Mouse (Mus musculus): ENCODE data around the gene Vmn1r42. TPM values are rescaled to one million over a fixed set of nuclear protein-coding genes. Genes with fewer than 3 reads are reported as not detected.
"Not testable (repeated sequence)": the region's sequence is repeated elsewhere in the genome, so short reads cannot be mapped to it uniquely, and the experiment has no call there.

Gene Vmn1r42
- not detected in 2 replicates for polyA plus RNA-seq (2014; fragmentation: Nextera tagmentation; extraction: Ambion mirVana)

DNA sequence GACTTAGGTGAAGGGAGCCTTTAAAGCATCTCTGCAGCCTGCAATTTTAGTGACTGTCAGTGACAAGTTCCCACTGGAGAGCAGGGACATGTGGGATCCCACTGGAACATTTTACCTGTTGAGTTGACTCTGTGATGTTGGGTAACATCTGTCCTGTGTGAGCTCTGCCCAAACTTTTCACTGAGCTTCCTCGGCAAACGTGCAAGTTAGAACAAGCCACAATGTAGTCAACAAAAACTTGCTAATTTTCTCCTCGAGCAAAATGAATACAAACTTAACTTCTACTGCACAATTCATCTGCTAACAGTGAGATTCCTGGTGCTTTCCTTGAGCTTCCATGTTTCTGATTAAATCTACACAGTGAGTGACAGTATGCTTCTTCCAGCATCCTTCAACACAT, at the start of gene Vmn1r42, which contains the start of gene Vmn1r43:
Gene Vmn1r42, minus strand, starts transcription at position 101 of the 400 bp plus-strand sequence.
Gene Vmn1r43, minus strand, starts transcription at position 101 of the 400 bp plus-strand sequence.
- not testable (repeated sequence) for H3K4me3 ChIP-seq (replicated peaks; ENCODE audit: low read depth, low read length); H3K9ac ChIP-seq (replicated peaks; ENCODE audit: low read length); H3K27ac ChIP-seq (replicated peaks; ENCODE audit: low read depth, low read length); H3K36me3 ChIP-seq (ENCODE audit: control insufficient read depth, insufficient read depth, low read length); H3K27me3 ChIP-seq (ENCODE audit: control insufficient read depth, insufficient read depth, low read length); ATAC-seq (ENCODE audit: low FRiP score, low TSS enrichment); H3K4me2 ChIP-seq (ENCODE audit: low read length); H3K9me3 ChIP-seq (ENCODE audit: control insufficient read depth, low read length); H3K4me1 ChIP-seq (ENCODE audit: control insufficient read depth, insufficient read depth, low read length); DNase-seq
- 78% methylated on average over 3 of the region's 3 CpGs for WGBS

DNA sequence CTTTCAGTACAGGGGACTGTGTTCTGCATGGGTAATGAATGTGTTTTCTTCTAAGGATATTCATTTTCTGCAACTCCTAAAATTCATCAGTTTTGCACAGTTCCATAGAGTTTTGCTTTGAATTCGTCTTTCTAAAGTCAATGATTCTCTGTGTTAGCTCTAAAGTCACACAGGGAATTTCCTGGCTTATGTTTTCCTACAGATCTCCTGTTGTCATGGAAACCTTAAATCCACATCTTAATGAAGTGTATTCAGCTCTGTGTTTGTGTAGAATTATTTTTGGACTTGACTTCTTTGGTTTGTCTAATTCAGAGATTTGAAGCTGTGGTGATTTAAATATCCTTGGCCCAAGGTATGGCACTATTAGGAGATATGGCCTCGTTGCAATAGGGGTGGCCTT, 7.6 kb upstream of the Vmn1r42 start:
- no peaks in the 10 kb centered on the region for H3K36me3 ChIP-seq (ENCODE audit: control insufficient read depth, insufficient read depth, low read length)
- H3K27me3 ChIP-seq (ENCODE audit: control insufficient read depth, insufficient read depth, low read length) = no peaks in the 10 kb centered on the region
- WGBS = 56% methylated on average over 2 of the region's 2 CpGs
- no peak for ATAC-seq (ENCODE audit: low FRiP score, low TSS enrichment)
- peak; percentile 2 for DNase-seq
- no peak overlapping the region for H3K27ac ChIP-seq (replicated peaks; ENCODE audit: low read depth, low read length)
- no peak overlapping the region for H3K4me3 ChIP-seq (replicated peaks; ENCODE audit: low read depth, low read length)
- no peaks in the 10 kb centered on the region for H3K9me3 ChIP-seq (ENCODE audit: control insufficient read depth, low read length)
- no peaks in the 10 kb centered on the region for H3K4me1 ChIP-seq (ENCODE audit: control insufficient read depth, insufficient read depth, low read length)
- H3K4me2 ChIP-seq (ENCODE audit: low read length) = no peak overlapping the region
- no peak overlapping the region for H3K9ac ChIP-seq (replicated peaks; ENCODE audit: low read length)

DNA sequence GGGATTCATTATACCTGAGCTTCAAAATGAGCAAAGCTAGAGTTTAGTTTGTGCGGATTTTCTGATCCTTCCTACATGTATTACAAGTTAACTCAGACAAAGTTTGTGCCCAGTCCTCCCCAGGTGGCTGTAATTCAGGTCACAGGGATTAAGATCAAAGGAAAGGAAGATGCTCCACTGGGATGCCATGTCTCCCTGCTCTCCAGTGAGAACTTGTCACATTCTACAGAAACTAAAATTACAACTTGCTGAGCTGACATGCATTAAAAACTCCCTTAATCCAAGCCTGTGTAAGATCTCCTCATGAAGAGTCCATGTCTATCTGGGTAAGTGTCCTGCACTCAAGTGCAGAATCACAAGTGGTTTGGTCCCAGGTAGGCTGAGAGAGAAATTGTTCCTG, 7.1 kb upstream of the Vmn1r42 start, which contains the start of gene Vmn1r44:
Gene Vmn1r44, plus strand, starts transcription at position 301 of the 400 bp plus-strand sequence.
- no peak for ATAC-seq (ENCODE audit: low FRiP score, low TSS enrichment)
- WGBS = 76% methylated on average over 1 of the region's 1 CpGs
- no peak within 1 kb of the TSS for H3K4me2 ChIP-seq (ENCODE audit: low read length)

DNA sequence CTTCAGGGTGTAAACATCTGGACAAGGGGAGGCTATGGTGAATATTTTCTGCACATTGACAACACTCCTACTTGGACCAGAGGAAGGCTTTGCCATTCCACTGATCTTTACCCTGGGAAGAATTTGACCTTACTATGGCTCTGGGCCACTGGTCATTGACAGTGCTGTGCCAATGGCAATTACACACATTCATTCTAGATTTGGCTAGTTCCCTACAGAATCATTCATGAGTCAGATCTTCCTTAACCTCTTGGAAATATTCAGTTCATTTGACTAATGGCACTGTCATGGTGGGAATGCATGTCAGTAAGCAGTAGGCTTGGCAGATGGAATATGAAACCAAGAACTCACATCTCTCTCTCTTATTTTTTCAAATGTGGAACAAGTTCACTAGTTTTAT, 4.7 kb upstream of the Vmn1r42 start:
- Histone ChIP-seq H3K36me3 (ENCODE audit: control insufficient read depth, insufficient read depth, low read length) (no peaks in the 10 kb centered on the region), H3K4me2 (ENCODE audit: low read length) (no peak overlapping the region), H3K4me1 (ENCODE audit: control insufficient read depth, insufficient read depth, low read length) (no peaks in the 10 kb centered on the region), H3K4me3 (replicated peaks; ENCODE audit: low read depth, low read length) (no peak overlapping the region), H3K9me3 (ENCODE audit: control insufficient read depth, low read length) (no peaks in the 10 kb centered on the region), H3K9ac (replicated peaks; ENCODE audit: low read length) (no peak overlapping the region), H3K27me3 (ENCODE audit: control insufficient read depth, insufficient read depth, low read length) (no peaks in the 10 kb centered on the region), H3K27ac (replicated peaks; ENCODE audit: low read depth, low read length) (no peak overlapping the region)
- DNase-seq (no peak), ATAC-seq (ENCODE audit: low FRiP score, low TSS enrichment) (no peak)

More for the DNA sequence above, 7.1 kb upstream of the Vmn1r42 start, which contains the start of gene Vmn1r44:
- DNase-seq = no peak
- no peaks in the 10 kb centered on the region for H3K27me3 ChIP-seq (ENCODE audit: control insufficient read depth, insufficient read depth, low read length)
- H3K9ac ChIP-seq (replicated peaks; ENCODE audit: low read length) = no peak within 1 kb of the TSS
- no peaks in the 10 kb centered on the region for H3K9me3 ChIP-seq (ENCODE audit: control insufficient read depth, low read length)
- no peaks in the 10 kb centered on the region for H3K36me3 ChIP-seq (ENCODE audit: control insufficient read depth, insufficient read depth, low read length)
- no peaks in the 10 kb centered on the region for H3K4me1 ChIP-seq (ENCODE audit: control insufficient read depth, insufficient read depth, low read length)
- no peak within 1 kb of the TSS for H3K4me3 ChIP-seq (replicated peaks; ENCODE audit: low read depth, low read length)
- H3K27ac ChIP-seq (replicated peaks; ENCODE audit: low read depth, low read length) = no peak within 1 kb of the TSS

DNA sequence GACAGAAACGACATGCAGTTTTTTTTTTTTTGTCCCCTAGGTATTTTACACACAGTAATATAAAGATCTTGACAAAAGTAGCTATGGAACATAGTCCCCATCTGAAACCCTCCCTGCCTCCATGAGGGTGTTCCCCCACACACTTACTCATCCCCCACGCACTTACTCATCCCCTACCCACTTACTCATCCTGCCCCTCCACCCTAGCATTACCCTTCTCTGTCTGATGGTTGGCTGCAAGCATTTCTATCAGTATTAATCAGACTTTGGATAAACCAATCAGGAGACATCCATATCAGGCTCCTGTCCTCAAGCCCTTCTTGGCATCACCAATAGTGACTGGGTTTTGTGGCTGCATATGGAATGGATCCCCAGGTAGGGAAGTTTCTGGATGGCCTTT, 750 bp upstream of the Vmn1r42 start:
- H3K4me2 ChIP-seq (ENCODE audit: low read length) = no peak overlapping the region
- ATAC-seq (ENCODE audit: low FRiP score, low TSS enrichment) = no peak
- no peaks in the 10 kb centered on the region for H3K9me3 ChIP-seq (ENCODE audit: control insufficient read depth, low read length)
- H3K27me3 ChIP-seq (ENCODE audit: control insufficient read depth, insufficient read depth, low read length) = no peaks in the 10 kb centered on the region
- H3K27ac ChIP-seq (replicated peaks; ENCODE audit: low read depth, low read length) = no peak overlapping the region
- no peaks in the 10 kb centered on the region for H3K36me3 ChIP-seq (ENCODE audit: control insufficient read depth, insufficient read depth, low read length)
- WGBS = 83% methylated on average over 2 of the region's 2 CpGs
- no peak overlapping the region for H3K9ac ChIP-seq (replicated peaks; ENCODE audit: low read length)
- H3K4me3 ChIP-seq (replicated peaks; ENCODE audit: low read depth, low read length) = no peak overlapping the region
- no peak for DNase-seq
- no peaks in the 10 kb centered on the region for H3K4me1 ChIP-seq (ENCODE audit: control insufficient read depth, insufficient read depth, low read length)

DNA sequence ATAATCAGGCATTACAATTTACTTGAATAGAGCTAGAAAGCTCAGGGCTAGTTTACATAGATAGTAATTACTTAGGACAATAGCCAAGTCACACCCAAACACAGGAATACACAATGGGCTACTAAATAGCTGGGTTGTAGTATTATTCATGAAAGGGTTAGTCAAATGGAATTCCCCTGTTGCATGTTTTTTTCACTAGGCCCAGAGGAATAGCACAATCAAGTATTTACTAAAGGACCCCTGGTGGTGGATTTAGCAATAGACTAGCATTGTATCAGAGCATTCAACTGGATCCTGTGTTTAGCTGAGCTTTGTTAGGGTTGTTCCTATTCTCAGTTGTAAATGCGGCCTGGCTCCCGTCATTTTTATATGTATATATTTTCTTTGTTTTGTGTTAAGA, 8.2 kb downstream of the Vmn1r42 start:
- H3K27me3 ChIP-seq (ENCODE audit: control insufficient read depth, insufficient read depth, low read length) = no peaks in the 10 kb centered on the region
- H3K36me3 ChIP-seq (ENCODE audit: control insufficient read depth, insufficient read depth, low read length) = no peaks in the 10 kb centered on the region
- H3K4me2 ChIP-seq (ENCODE audit: low read length) = no peak overlapping the region
- H3K9ac ChIP-seq (replicated peaks; ENCODE audit: low read length) = no peak overlapping the region
- H3K4me3 ChIP-seq (replicated peaks; ENCODE audit: low read depth, low read length) = no peak overlapping the region
- ATAC-seq (ENCODE audit: low FRiP score, low TSS enrichment) (no peak), DNase-seq (no peak)
- H3K27ac ChIP-seq (replicated peaks; ENCODE audit: low read depth, low read length) = no peak overlapping the region
- no peaks in the 10 kb centered on the region for H3K4me1 ChIP-seq (ENCODE audit: control insufficient read depth, insufficient read depth, low read length)
- peaks cover 21% of the 10 kb centered on the region for H3K9me3 ChIP-seq (ENCODE audit: control insufficient read depth, low read length)
- 82% methylated on average over 2 of the region's 2 CpGs for WGBS

DNA sequence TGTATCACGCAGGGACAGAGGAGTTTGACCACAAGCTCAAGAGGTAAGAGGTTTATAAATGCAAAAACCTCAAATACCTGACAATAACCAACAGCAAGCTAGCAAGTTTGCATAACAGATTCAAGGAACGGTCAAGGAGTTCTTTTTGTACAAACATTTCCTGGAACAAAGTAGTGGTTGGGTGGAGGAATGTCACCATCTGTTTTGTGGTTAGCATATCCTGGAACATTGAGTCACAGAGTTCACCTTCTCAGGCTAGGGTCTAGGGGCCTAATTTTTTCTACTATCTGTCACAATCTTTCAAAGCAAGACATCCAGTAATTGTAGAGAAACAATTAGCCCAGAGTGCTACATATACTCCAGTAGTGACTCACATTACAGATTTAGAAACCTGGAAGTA, 8.9 kb downstream of the Vmn1r42 start:
- ATAC-seq (ENCODE audit: low FRiP score, low TSS enrichment) (no peak), DNase-seq (no peak)
- Histone ChIP-seq H3K9me3 (ENCODE audit: control insufficient read depth, low read length) (peaks cover 21% of the 10 kb centered on the region), H3K4me1 (ENCODE audit: control insufficient read depth, insufficient read depth, low read length) (no peaks in the 10 kb centered on the region), H3K9ac (replicated peaks; ENCODE audit: low read length) (no peak overlapping the region), H3K36me3 (ENCODE audit: control insufficient read depth, insufficient read depth, low read length) (no peaks in the 10 kb centered on the region), H3K4me2 (ENCODE audit: low read length) (no peak overlapping the region), H3K4me3 (replicated peaks; ENCODE audit: low read depth, low read length) (no peak overlapping the region), H3K27me3 (ENCODE audit: control insufficient read depth, insufficient read depth, low read length) (no peaks in the 10 kb centered on the region), H3K27ac (replicated peaks; ENCODE audit: low read depth, low read length) (no peak overlapping the region)
- 94% methylated on average over 2 of the region's 2 CpGs for WGBS

DNA sequence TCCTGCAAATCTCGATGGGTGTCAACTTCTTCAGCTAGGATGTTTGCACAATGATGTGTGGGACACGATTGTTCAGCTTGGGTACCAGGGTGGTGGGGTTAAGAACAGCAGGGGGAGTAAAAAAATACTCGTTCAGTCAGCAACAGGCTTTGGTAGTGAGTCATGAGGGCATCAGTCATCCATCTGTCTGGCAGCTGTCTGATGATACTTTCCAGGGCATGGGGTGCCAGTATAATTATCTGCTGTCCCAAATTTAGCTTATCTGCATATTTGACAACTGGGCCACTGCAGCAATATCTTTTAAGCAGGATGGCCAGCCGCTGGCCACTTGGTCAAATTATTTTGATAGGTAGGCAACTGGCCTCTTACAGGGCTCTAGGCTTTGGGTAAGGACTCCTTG, 12.4 kb downstream of the Vmn1r42 start:
- no peaks in the 10 kb centered on the region for H3K36me3 ChIP-seq (ENCODE audit: control insufficient read depth, insufficient read depth, low read length)
- no peak for DNase-seq
- no peaks in the 10 kb centered on the region for H3K27me3 ChIP-seq (ENCODE audit: control insufficient read depth, insufficient read depth, low read length)
- H3K9ac ChIP-seq (replicated peaks; ENCODE audit: low read length) = no peak overlapping the region
- H3K4me3 ChIP-seq (replicated peaks; ENCODE audit: low read depth, low read length) = no peak overlapping the region
- no peak overlapping the region for H3K27ac ChIP-seq (replicated peaks; ENCODE audit: low read depth, low read length)
- WGBS = 76% methylated on average over 4 of the region's 4 CpGs
- ATAC-seq (ENCODE audit: low FRiP score, low TSS enrichment) = no peak
- H3K4me2 ChIP-seq (ENCODE audit: low read length) = no peak overlapping the region
- H3K4me1 ChIP-seq (ENCODE audit: control insufficient read depth, insufficient read depth, low read length) = no peaks in the 10 kb centered on the region
- H3K9me3 ChIP-seq (ENCODE audit: control insufficient read depth, low read length) = peaks cover 41% of the 10 kb centered on the region

DNA sequence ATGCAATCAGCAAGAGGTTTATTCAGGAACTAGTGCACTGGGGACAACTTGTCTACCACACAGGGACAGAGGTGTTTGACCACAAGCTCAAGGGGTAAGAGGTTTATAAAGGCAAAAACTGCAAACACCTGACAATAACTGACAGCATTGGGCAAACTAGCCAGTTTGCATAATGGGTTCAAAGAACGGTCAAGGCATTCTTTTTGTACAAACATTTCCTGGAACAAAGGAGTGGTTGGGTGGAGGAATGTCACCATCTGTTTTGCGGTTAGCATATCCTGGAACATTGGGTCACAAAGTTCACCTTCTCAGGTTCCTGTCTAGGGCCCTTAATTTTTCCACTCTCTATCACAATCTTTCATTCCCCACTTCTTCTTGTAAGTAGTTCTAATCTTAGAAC, 16.4 kb downstream of the Vmn1r42 start:
- ATAC-seq (ENCODE audit: low FRiP score, low TSS enrichment) = no peak
- H3K4me3 ChIP-seq (replicated peaks; ENCODE audit: low read depth, low read length) = no peak overlapping the region
- 88% methylated on average over 2 of the region's 2 CpGs for WGBS
- no peaks in the 10 kb centered on the region for H3K27me3 ChIP-seq (ENCODE audit: control insufficient read depth, insufficient read depth, low read length)
- no peak overlapping the region for H3K4me2 ChIP-seq (ENCODE audit: low read length)
- H3K9me3 ChIP-seq (ENCODE audit: control insufficient read depth, low read length) = peaks cover 28% of the 10 kb centered on the region; the same call in 1 of the 2 replicates
- no peak for DNase-seq
- no peaks in the 10 kb centered on the region for H3K4me1 ChIP-seq (ENCODE audit: control insufficient read depth, insufficient read depth, low read length)
- no peaks in the 10 kb centered on the region for H3K36me3 ChIP-seq (ENCODE audit: control insufficient read depth, insufficient read depth, low read length)
- no peak overlapping the region for H3K27ac ChIP-seq (replicated peaks; ENCODE audit: low read depth, low read length)
- no peak overlapping the region for H3K9ac ChIP-seq (replicated peaks; ENCODE audit: low read length)
